Mouse (Mus musculus) brain, adult 2 months (tissue): ENCODE measurements around the gene Szrd1.

Experiments used
- DNase-seq: peaks from one replicate; pipeline ENCODE4 v3.0.0; 2011; ENCODE audit warnings: low read depth, low spot score

The Szrd1 gene

GRCm38 (mm10) chr4:141139116-141139970 is at the start of gene Szrd1:
Gene Szrd1, minus strand, starts transcription at chr4:141139775.
- DNase-seq: peak; percentile 99

GRCm38 (mm10) chr4:141186923-141187836 is 47.6 kb upstream of the Szrd1 start:
- no peak for DNase-seq

- DNase-seq: no peak
Observed at GRCm38 (mm10) chr4:141184426-141184825, 44.9 kb upstream of the Szrd1 start.

- DNase-seq: no peak
Observed at GRCm38 (mm10) chr4:141183932-141184331, 44.4 kb upstream of the Szrd1 start.

- no peak for DNase-seq
Observed at GRCm38 (mm10) chr4:141181981-141182380, 42.4 kb upstream of the Szrd1 start.

GRCm38 (mm10) chr4:141180831-141181230 is 41.3 kb upstream of the Szrd1 start:
- DNase-seq: no peak

GRCm38 (mm10) chr4:141178500-141178899 is 38.9 kb upstream of the Szrd1 start:
- no peak for DNase-seq

- DNase-seq: no peak
Observed at GRCm38 (mm10) chr4:141176328-141176838, 36.8 kb upstream of the Szrd1 start.

GRCm38 (mm10) chr4:141175783-141176182 is 36.2 kb upstream of the Szrd1 start:
- no peak for DNase-seq

GRCm38 (mm10) chr4:141172121-141172520 is 32.5 kb upstream of the Szrd1 start:
- DNase-seq: peak; percentile 41

- no peak for DNase-seq
Observed at GRCm38 (mm10) chr4:141167156-141167555, 27.6 kb upstream of the Szrd1 start.

- no peak for DNase-seq
Observed at GRCm38 (mm10) chr4:141165744-141166292, 26.2 kb upstream of the Szrd1 start.

- DNase-seq: no peak
Observed at GRCm38 (mm10) chr4:141163729-141164128, 24.2 kb upstream of the Szrd1 start.

GRCm38 (mm10) chr4:141161699-141162208 is 22.2 kb upstream of the Szrd1 start:
- DNase-seq: no peak

- no peak for DNase-seq
Observed at GRCm38 (mm10) chr4:141160193-141160592, 20.6 kb upstream of the Szrd1 start.

GRCm38 (mm10) chr4:141159666-141160065 is 20.1 kb upstream of the Szrd1 start:
- DNase-seq: no peak

- no peak for DNase-seq
Observed at GRCm38 (mm10) chr4:141159093-141159492, 19.5 kb upstream of the Szrd1 start.

GRCm38 (mm10) chr4:141158609-141159008 is 19.0 kb upstream of the Szrd1 start:
- DNase-seq: no peak

GRCm38 (mm10) chr4:141157485-141157884 is 17.9 kb upstream of the Szrd1 start:
- no peak for DNase-seq

- DNase-seq: no peak
Observed at GRCm38 (mm10) chr4:141149116-141149515, 9.5 kb upstream of the Szrd1 start.

- DNase-seq: peak; percentile 30
Observed at GRCm38 (mm10) chr4:141148009-141148801, 8.6 kb upstream of the Szrd1 start.
